Mouse (Mus musculus): ENCODE data around the gene Col2a1. TPM values are rescaled to one million over a fixed set of nuclear protein-coding genes. Genes with fewer than 3 reads are reported as not detected.

Col2a1 gene
- total and polyA plus RNA-seq, 2 experiments from 2014 or later = 6.2 to 17.8 TPM

- ATAC-seq (ENCODE audit: low FRiP score) (no peak), DNase-seq (ENCODE audit: low spot score) (no peak)
- H3K36me3 ChIP-seq (ENCODE audit: insufficient read depth, low read length) = peaks cover 59% of the 10 kb centered on the region
- no peaks in the 10 kb centered on the region for H3K4me1 ChIP-seq (ENCODE audit: insufficient read depth, low read length)
- H3K4me3 ChIP-seq (ENCODE audit: low read depth, low read length) = no peak overlapping the region
- WGBS = 91% methylated on average over 12 of the region's 12 CpGs
- no peaks in the 10 kb centered on the region for H3K27me3 ChIP-seq (ENCODE audit: insufficient read depth, low read length)
- no peak overlapping the region for H3K27ac ChIP-seq (ENCODE audit: low read depth, low read length)
- H3K9me3 ChIP-seq (ENCODE audit: low read length) = no peaks in the 10 kb centered on the region
- no peak overlapping the region for H3K4me2 ChIP-seq (ENCODE audit: low read depth, low read length, poor library complexity, severe bottlenecking)
- no peak for TF ChIP-seq CTCF (IDR thresholded peaks at IDR 0.05)
- no peak overlapping the region for H3K9ac ChIP-seq (replicated peaks; ENCODE audit: low read length, poor library complexity, severe bottlenecking)
Measured at GRCm38 (mm10) chr15:98042508-98042907, 38.0 kb upstream of the Col2a1 start.

GRCm38 (mm10) chr15:98039682-98040081 lies 35.2 kb upstream of the Col2a1 start:
- Histone ChIP-seq H3K9me3 (ENCODE audit: low read length) (no peaks in the 10 kb centered on the region), H3K4me1 (ENCODE audit: insufficient read depth, low read length) (no peaks in the 10 kb centered on the region), H3K27me3 (ENCODE audit: insufficient read depth, low read length) (no peaks in the 10 kb centered on the region), H3K36me3 (ENCODE audit: insufficient read depth, low read length) (peaks cover 42% of the 10 kb centered on the region), H3K4me2 (ENCODE audit: low read depth, low read length, poor library complexity, severe bottlenecking) (no peak overlapping the region), H3K9ac (replicated peaks; ENCODE audit: low read length, poor library complexity, severe bottlenecking) (no peak overlapping the region), H3K4me3 (ENCODE audit: low read depth, low read length) (no peak overlapping the region), H3K27ac (ENCODE audit: low read depth, low read length) (no peak overlapping the region)
- no peak for TF ChIP-seq CTCF (IDR thresholded peaks at IDR 0.05)
- ATAC-seq (ENCODE audit: low FRiP score) (no peak), DNase-seq (ENCODE audit: low spot score) (no peak)
- 91% methylated on average over 10 of the region's 10 CpGs for WGBS

DNA sequence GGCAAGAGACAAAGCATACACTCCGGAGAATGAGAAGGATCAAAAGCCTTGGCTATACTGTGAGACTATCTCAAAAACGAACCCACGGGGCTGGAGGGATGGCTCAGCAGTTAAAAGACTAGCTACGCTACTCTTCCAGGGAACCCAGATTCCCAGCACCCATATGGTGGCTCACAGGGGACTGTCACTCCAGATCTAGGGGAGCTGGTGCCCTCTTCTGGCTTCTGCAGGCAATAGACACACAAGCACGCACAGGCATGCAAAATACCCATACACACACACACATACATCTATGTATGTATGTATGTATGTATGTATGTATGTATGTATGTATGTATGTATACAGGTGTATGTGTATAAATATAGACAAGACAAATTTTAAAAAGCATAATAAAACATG lies 32.1 kb upstream of the Col2a1 start:
- WGBS = 94% methylated on average over 5 of the region's 5 CpGs
- peak; percentile 21; the same call in 1 of the 2 replicates for TF ChIP-seq CTCF (IDR thresholded peaks at IDR 0.05)
- DNase-seq (ENCODE audit: low spot score) (no peak), ATAC-seq (ENCODE audit: low FRiP score) (no peak)
- Histone ChIP-seq H3K9me3 (ENCODE audit: low read length) (no peaks in the 10 kb centered on the region), H3K9ac (replicated peaks; ENCODE audit: low read length, poor library complexity, severe bottlenecking) (no peak overlapping the region), H3K27ac (ENCODE audit: low read depth, low read length) (no peak overlapping the region), H3K4me3 (ENCODE audit: low read depth, low read length) (no peak overlapping the region), H3K27me3 (ENCODE audit: insufficient read depth, low read length) (no peaks in the 10 kb centered on the region), H3K4me1 (ENCODE audit: insufficient read depth, low read length) (no peaks in the 10 kb centered on the region), H3K36me3 (ENCODE audit: insufficient read depth, low read length) (peaks cover 23% of the 10 kb centered on the region), H3K4me2 (ENCODE audit: low read depth, low read length, poor library complexity, severe bottlenecking) (no peak overlapping the region)

DNA sequence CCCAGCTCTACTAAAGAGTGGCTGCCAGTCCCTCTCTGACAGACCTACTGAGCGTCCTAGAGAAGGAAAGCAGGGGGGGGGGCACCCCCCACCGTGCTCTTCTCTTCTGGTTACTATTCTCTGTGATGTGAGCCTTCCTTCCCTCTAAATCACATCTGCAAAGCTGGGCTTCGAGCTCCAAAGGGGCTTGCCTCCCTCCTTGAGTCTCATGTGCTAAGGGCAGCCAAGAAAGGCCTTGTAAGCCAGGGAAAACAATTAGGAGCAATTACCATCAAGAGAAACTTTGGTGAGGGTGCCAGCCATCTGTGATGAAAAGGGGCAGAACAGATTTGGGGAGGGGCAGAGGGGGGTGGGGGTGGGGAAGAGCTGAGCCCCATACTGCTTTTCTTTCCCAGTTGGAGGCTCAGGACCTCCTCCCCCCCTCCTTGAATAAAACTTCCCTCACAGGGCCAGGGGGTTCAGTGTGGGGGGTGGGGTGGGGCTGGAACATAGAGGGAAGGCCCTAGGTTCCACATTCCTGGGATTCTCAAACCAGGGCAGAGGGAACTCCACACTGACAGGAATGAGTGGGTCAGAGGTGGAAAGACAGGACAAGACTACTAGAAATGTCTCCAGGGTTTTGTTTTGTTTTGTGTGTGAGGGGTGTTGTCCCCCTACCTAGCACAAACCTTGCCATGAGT lies 30.7 kb upstream of the Col2a1 start:
- WGBS = 13% methylated on average over 3 of the region's 3 CpGs
- DNase-seq (ENCODE audit: low spot score) (no peak), ATAC-seq (ENCODE audit: low FRiP score) (no peak)
- Histone ChIP-seq H3K27ac (ENCODE audit: low read depth, low read length) (no peak overlapping the region), H3K36me3 (ENCODE audit: insufficient read depth, low read length) (peaks cover 14% of the 10 kb centered on the region), H3K4me2 (ENCODE audit: low read depth, low read length, poor library complexity, severe bottlenecking) (no peak overlapping the region), H3K4me1 (ENCODE audit: insufficient read depth, low read length) (no peaks in the 10 kb centered on the region), H3K9ac (replicated peaks; ENCODE audit: low read length, poor library complexity, severe bottlenecking) (no peak overlapping the region; the same call in 1 of the 2 replicates), H3K27me3 (ENCODE audit: insufficient read depth, low read length) (no peaks in the 10 kb centered on the region), H3K9me3 (ENCODE audit: low read length) (no peaks in the 10 kb centered on the region), H3K4me3 (ENCODE audit: low read depth, low read length) (no peak overlapping the region)
- no peak for TF ChIP-seq CTCF (IDR thresholded peaks at IDR 0.05)

DNA sequence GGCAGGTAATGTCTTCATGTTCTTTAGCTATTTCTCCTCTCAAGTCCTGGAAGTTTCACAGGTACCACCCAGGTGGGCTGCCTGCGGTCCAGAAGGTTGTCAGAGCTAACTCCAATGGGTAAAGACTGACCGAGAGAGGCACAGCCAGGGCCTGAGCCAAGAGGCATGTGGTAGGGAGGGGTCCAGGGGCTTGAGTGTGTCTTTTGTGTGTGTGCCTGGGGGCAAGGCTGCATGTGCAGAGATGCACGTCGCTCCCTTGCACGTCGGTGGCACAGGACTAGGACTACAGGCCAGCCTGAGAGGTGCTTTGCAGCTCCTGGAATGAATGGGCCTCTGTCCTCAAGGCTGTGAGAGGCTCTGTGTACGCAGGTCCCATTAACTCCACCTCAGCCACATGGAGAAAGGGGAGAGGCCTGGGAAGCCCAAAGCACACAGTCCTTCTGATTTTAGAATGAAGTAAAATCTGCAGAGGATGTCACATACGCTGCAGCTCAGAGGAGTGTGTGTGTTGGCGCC lies 28.8 kb upstream of the Col2a1 start:
- WGBS = 73% methylated on average over 9 of the region's 9 CpGs
- no peaks in the 10 kb centered on the region for H3K27me3 ChIP-seq (ENCODE audit: insufficient read depth, low read length)
- no peaks in the 10 kb centered on the region for H3K4me1 ChIP-seq (ENCODE audit: insufficient read depth, low read length)
- H3K36me3 ChIP-seq (ENCODE audit: insufficient read depth, low read length) = no peaks in the 10 kb centered on the region; the same call in 1 of the 2 replicates
- H3K4me2 ChIP-seq (ENCODE audit: low read depth, low read length, poor library complexity, severe bottlenecking) = no peak overlapping the region
- no peak for TF ChIP-seq CTCF (IDR thresholded peaks at IDR 0.05)
- DNase-seq (ENCODE audit: low spot score) (no peak), ATAC-seq (ENCODE audit: low FRiP score) (no peak)
- no peak overlapping the region for H3K9ac ChIP-seq (replicated peaks; ENCODE audit: low read length, poor library complexity, severe bottlenecking)
- no peak overlapping the region for H3K4me3 ChIP-seq (ENCODE audit: low read depth, low read length)
- no peak overlapping the region for H3K27ac ChIP-seq (ENCODE audit: low read depth, low read length)
- H3K9me3 ChIP-seq (ENCODE audit: low read length) = no peaks in the 10 kb centered on the region

- Histone ChIP-seq H3K27me3 (ENCODE audit: insufficient read depth, low read length) (no peaks in the 10 kb centered on the region), H3K9ac (replicated peaks; ENCODE audit: low read length, poor library complexity, severe bottlenecking) (no peak overlapping the region), H3K4me2 (ENCODE audit: low read depth, low read length, poor library complexity, severe bottlenecking) (no peak overlapping the region), H3K4me3 (ENCODE audit: low read depth, low read length) (no peak overlapping the region), H3K4me1 (ENCODE audit: insufficient read depth, low read length) (0 out of 2 replicates have a peak, but pooled peaks cover 4% of the 10 kb centered on the region), H3K36me3 (ENCODE audit: insufficient read depth, low read length) (no peaks in the 10 kb centered on the region; the same call in 1 of the 2 replicates), H3K9me3 (ENCODE audit: low read length) (no peaks in the 10 kb centered on the region), H3K27ac (ENCODE audit: low read depth, low read length) (no peak overlapping the region)
- no peak for TF ChIP-seq CTCF (IDR thresholded peaks at IDR 0.05)
- 75% methylated on average over 6 of the region's 6 CpGs for WGBS
- ATAC-seq (ENCODE audit: low FRiP score) = no peak
- DNase-seq (ENCODE audit: low spot score) = no peak
Measured at GRCm38 (mm10) chr15:98029798-98030197, 25.3 kb upstream of the Col2a1 start.
